Mouse (Mus musculus): ENCODE measurements at regions not wholly inside any gene's neighbourhood (a gene's known extent, or its start where the extent isn't known, plus 50 kb on each side); places are given as distances from the start of the nearest gene placed in this dataset.

DNA sequence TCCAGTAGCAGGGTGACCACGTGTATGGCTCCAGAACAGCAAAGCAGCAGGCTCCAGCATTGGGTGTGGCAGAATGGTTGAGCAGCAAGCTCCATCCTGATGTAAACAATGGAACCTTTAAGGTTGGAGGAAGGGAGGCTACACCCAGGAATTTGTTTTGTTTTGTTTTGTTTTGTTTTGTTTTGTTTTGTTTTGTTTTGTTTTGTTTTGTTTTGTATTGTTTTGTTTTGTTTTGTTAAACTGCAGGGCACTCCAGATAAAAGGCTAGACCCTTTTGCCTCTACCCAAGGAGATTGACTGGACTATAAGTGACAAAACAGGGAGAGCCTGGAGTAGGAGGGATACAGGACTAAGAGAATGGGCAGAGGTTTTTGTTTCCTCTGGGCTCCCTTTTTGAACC is 647.5 kb downstream of the Kcnj3 start:
- Histone ChIP-seq H3K27me3 (ENCODE audit: control insufficient read depth, insufficient read depth, low read length) (no peaks in the 10 kb centered on the region), H3K9me3 (replicated peaks; ENCODE audit: control insufficient read depth, low read length) (no peaks in the 10 kb centered on the region), H3K27ac (ENCODE audit: low read length) (no peak overlapping the region), H3K9ac (ENCODE audit: low read length) (no peak overlapping the region), H3K4me3 (replicated peaks; ENCODE audit: low read length) (no peak overlapping the region), H3K36me3 (ENCODE audit: control insufficient read depth, insufficient read depth, low read length) (no peaks in the 10 kb centered on the region), H3K4me2 (ENCODE audit: low read depth, low read length) (no peak overlapping the region), H3K4me1 (ENCODE audit: control insufficient read depth, insufficient read depth, low read length) (no peaks in the 10 kb centered on the region)
- no peak for ATAC-seq (ENCODE audit: insufficient read depth, low FRiP score)
- 40% methylated on average over 1 of the region's 1 CpGs for WGBS

DNA sequence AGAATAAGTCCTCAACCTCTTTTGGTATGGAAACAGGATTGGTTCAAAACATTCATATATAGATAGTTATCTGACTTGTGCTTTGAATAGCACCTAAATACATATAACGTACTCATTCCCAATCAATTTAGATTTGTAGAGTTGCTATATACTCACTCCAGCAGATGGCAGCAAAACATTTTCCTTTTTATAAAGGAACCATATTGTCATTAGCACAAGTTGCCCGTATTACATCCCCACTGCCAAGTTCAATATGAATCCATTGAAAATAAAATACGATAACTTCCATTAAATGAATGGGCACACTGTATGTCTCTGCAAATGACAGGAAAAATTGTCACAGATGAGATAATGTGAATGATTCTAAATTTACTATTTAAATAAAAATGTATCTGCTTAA is 673.8 kb downstream of the Kcnj3 start:
- Histone ChIP-seq H3K27ac (ENCODE audit: low read length) (no peak overlapping the region), H3K9me3 (replicated peaks; ENCODE audit: control insufficient read depth, low read length) (no peaks in the 10 kb centered on the region), H3K9ac (ENCODE audit: low read length) (no peak overlapping the region), H3K36me3 (ENCODE audit: control insufficient read depth, insufficient read depth, low read length) (no peaks in the 10 kb centered on the region), H3K4me1 (ENCODE audit: control insufficient read depth, insufficient read depth, low read length) (no peaks in the 10 kb centered on the region), H3K4me2 (ENCODE audit: low read depth, low read length) (no peak overlapping the region), H3K27me3 (ENCODE audit: control insufficient read depth, insufficient read depth, low read length) (no peaks in the 10 kb centered on the region), H3K4me3 (replicated peaks; ENCODE audit: low read length) (no peak overlapping the region)
- WGBS: 42% methylated on average over 3 of the region's 3 CpGs
- no peak for ATAC-seq (ENCODE audit: insufficient read depth, low FRiP score)

DNA sequence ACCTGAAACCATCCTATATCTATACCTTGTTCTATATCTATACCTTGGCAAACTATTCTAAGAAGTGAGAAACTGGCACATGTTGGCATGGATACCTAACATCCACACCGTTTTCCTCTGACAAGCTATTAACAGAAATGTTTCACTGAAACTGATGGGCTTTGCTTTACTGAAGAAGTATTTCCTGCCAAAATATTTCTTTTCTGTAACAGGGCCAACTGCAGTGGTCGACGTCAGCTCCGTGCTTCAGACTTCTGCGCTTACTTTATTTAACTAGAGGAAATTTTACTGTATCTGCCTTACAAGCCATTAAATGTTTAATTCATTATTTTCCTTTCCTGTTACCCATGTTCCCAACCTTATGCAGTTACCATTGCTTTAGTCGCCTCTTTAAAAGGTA is 674.2 kb downstream of the Kcnj3 start:
- 48% methylated on average over 6 of the region's 6 CpGs for WGBS

DNA sequence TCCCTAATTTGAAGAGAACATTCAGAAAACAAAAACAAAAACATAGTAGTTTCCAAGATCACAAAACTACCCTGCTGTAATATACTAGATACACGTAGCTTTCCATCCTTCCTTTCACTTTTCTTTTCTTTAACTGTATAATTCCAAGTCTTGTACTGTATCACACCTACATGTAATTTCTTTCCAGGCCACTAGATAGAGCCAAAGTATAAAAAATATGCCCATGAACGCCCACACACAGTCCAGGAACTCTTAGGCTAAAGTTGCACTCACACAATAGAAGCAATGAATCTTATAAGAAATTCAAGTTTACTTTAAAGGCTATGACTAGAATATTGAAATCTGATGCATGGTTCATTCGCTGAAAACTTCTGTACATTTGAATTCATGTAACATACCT is 678.7 kb downstream of the Kcnj3 start:
- Histone ChIP-seq H3K4me1 (ENCODE audit: control insufficient read depth, insufficient read depth, low read length) (no peaks in the 10 kb centered on the region), H3K27me3 (ENCODE audit: control insufficient read depth, insufficient read depth, low read length) (no peaks in the 10 kb centered on the region), H3K4me3 (replicated peaks; ENCODE audit: low read length) (no peak overlapping the region), H3K9me3 (replicated peaks; ENCODE audit: control insufficient read depth, low read length) (no peaks in the 10 kb centered on the region), H3K4me2 (ENCODE audit: low read depth, low read length) (no peak overlapping the region), H3K9ac (ENCODE audit: low read length) (no peak overlapping the region), H3K27ac (ENCODE audit: low read length) (no peak overlapping the region), H3K36me3 (ENCODE audit: control insufficient read depth, insufficient read depth, low read length) (no peaks in the 10 kb centered on the region)
- WGBS: 12% methylated on average over 3 of the region's 3 CpGs
- peak; percentile 56 for ATAC-seq (ENCODE audit: insufficient read depth, low FRiP score)

More for the DNA sequence above, 674.2 kb downstream of the Kcnj3 start:
- no peak overlapping the region for H3K9ac ChIP-seq (ENCODE audit: low read length)
- H3K27ac ChIP-seq (ENCODE audit: low read length): no peak overlapping the region
- no peak overlapping the region for H3K4me3 ChIP-seq (replicated peaks; ENCODE audit: low read length)
- H3K4me2 ChIP-seq (ENCODE audit: low read depth, low read length): no peak overlapping the region
- H3K27me3 ChIP-seq (ENCODE audit: control insufficient read depth, insufficient read depth, low read length): no peaks in the 10 kb centered on the region
- H3K36me3 ChIP-seq (ENCODE audit: control insufficient read depth, insufficient read depth, low read length): no peaks in the 10 kb centered on the region
- H3K9me3 ChIP-seq (replicated peaks; ENCODE audit: control insufficient read depth, low read length): no peaks in the 10 kb centered on the region
- H3K4me1 ChIP-seq (ENCODE audit: control insufficient read depth, insufficient read depth, low read length): no peaks in the 10 kb centered on the region
- ATAC-seq (ENCODE audit: insufficient read depth, low FRiP score): no peak

DNA sequence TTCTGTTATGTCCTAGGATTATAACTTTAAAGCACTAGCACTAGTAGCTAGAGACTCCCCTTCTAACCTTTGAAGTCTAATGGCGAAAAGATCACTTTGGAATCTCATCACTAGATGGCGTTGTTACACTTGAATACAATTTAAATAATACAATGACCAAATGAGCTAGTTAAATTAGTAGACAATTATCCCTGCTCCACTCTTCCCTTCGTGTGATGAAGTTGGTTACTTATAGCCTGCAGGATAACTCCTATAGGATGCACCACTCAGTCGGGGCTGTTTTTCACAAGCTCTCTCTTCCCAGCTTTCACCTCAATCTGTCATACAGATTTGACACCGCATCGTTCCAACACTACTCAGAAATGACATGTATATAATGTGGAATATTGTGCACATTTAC is 683.6 kb downstream of the Kcnj3 start:
- no peak overlapping the region for H3K9ac ChIP-seq (ENCODE audit: low read length)
- H3K4me1 ChIP-seq (ENCODE audit: control insufficient read depth, insufficient read depth, low read length): no peaks in the 10 kb centered on the region
- H3K4me3 ChIP-seq (replicated peaks; ENCODE audit: low read length): no peak overlapping the region
- no peak overlapping the region for H3K27ac ChIP-seq (ENCODE audit: low read length)
- no peak for ATAC-seq (ENCODE audit: insufficient read depth, low FRiP score)
- 25% methylated on average over 6 of the region's 6 CpGs for WGBS
- H3K9me3 ChIP-seq (replicated peaks; ENCODE audit: control insufficient read depth, low read length): no peaks in the 10 kb centered on the region
- no peak overlapping the region for H3K4me2 ChIP-seq (ENCODE audit: low read depth, low read length)
- H3K36me3 ChIP-seq (ENCODE audit: control insufficient read depth, insufficient read depth, low read length): no peaks in the 10 kb centered on the region
- H3K27me3 ChIP-seq (ENCODE audit: control insufficient read depth, insufficient read depth, low read length): no peaks in the 10 kb centered on the region

DNA sequence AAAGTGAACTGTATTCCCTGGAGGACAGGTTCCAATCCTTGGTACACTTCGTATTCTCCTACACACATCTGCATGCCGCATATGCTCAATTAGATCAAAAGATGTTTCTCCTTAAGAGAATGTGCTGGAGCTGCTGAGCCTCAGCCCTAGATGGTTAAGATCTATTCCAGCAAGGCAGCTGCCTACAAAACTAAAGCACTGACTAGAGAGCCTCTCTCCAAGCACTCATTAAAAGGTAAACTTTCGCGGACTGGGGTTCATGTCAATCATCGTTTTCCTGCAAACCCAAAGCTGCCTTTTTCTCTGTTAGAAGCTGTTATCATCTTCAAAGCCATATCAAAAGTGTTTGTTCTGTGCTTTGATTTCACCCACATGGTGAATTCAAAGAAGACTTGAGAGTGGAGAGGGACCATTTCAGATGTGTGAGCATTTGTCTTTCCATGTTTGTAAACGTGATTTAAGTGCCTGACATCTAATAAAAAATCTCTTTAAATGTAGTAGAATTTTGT is 711.4 kb downstream of the Kcnj3 start:
- no peak overlapping the region for H3K9ac ChIP-seq (ENCODE audit: low read length)
- no peak overlapping the region for H3K27ac ChIP-seq (ENCODE audit: low read length)
- H3K4me1 ChIP-seq (ENCODE audit: control insufficient read depth, insufficient read depth, low read length): no peaks in the 10 kb centered on the region
- WGBS: 55% methylated on average over 6 of the region's 6 CpGs
- no peak for ATAC-seq (ENCODE audit: insufficient read depth, low FRiP score)
- no peaks in the 10 kb centered on the region for H3K9me3 ChIP-seq (replicated peaks; ENCODE audit: control insufficient read depth, low read length)
- H3K4me3 ChIP-seq (replicated peaks; ENCODE audit: low read length): no peak overlapping the region
- no peak overlapping the region for H3K4me2 ChIP-seq (ENCODE audit: low read depth, low read length)
- no peaks in the 10 kb centered on the region for H3K36me3 ChIP-seq (ENCODE audit: control insufficient read depth, insufficient read depth, low read length)
- H3K27me3 ChIP-seq (ENCODE audit: control insufficient read depth, insufficient read depth, low read length): no peaks in the 10 kb centered on the region

DNA sequence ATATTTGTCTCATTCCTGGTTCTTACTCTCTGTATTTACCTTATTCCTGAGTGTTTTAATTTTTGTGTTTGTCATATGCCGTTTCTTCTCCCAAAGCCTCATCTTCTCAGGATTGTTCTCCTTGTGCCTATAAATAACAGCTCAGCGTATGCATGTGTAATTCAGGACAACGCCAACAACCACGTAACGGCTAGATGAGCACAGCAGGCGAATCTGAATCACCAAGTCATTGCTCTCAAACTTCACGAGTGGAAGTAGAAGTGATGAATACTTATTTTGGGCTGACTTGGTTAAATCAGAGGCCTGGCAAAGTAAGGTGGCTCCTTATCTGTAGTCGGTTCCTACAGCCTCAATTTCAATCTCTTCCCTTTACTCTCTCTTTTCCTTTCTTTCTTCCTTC is 760.7 kb downstream of the Kcnj3 start:
- no peaks in the 10 kb centered on the region for H3K36me3 ChIP-seq (ENCODE audit: control insufficient read depth, insufficient read depth, low read length)
- no peak overlapping the region for H3K4me3 ChIP-seq (replicated peaks; ENCODE audit: low read length)
- no peak for ATAC-seq (ENCODE audit: insufficient read depth, low FRiP score)
- H3K4me2 ChIP-seq (ENCODE audit: low read depth, low read length): no peak overlapping the region
- no peak overlapping the region for H3K27ac ChIP-seq (ENCODE audit: low read length)
- WGBS: 74% methylated on average over 8 of the region's 8 CpGs
- no peaks in the 10 kb centered on the region for H3K27me3 ChIP-seq (ENCODE audit: control insufficient read depth, insufficient read depth, low read length)
- no peaks in the 10 kb centered on the region for H3K9me3 ChIP-seq (replicated peaks; ENCODE audit: control insufficient read depth, low read length)
- H3K9ac ChIP-seq (ENCODE audit: low read length): no peak overlapping the region
- H3K4me1 ChIP-seq (ENCODE audit: control insufficient read depth, insufficient read depth, low read length): no peaks in the 10 kb centered on the region

DNA sequence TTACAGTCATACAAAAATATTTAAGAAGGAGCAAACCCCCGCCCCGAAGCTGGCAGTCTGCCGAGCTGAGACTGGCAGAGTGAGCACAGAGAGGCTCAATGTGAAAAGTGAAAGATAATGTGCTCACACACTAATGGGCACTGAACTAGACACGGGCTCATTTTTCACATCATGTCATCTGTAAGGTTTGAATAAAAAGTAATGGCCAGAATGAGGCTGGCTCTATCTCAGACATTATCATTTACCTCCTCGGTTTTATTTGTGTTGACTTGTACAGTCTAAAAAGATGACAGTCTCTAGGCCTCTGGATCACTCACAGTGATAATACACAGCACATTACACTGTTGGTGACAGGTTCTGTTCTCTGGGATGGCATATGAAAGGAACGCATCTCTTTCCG is 791.7 kb downstream of the Kcnj3 start:
- no peak overlapping the region for H3K9ac ChIP-seq (ENCODE audit: low read length)
- WGBS: 69% methylated on average over 7 of the region's 7 CpGs
- H3K9me3 ChIP-seq (replicated peaks; ENCODE audit: control insufficient read depth, low read length): no peaks in the 10 kb centered on the region
- H3K4me2 ChIP-seq (ENCODE audit: low read depth, low read length): no peak overlapping the region
- H3K4me1 ChIP-seq (ENCODE audit: control insufficient read depth, insufficient read depth, low read length): no peaks in the 10 kb centered on the region
- H3K4me3 ChIP-seq (replicated peaks; ENCODE audit: low read length): no peak overlapping the region
- no peak for ATAC-seq (ENCODE audit: insufficient read depth, low FRiP score)
- no peak overlapping the region for H3K27ac ChIP-seq (ENCODE audit: low read length)
- no peaks in the 10 kb centered on the region for H3K36me3 ChIP-seq (ENCODE audit: control insufficient read depth, insufficient read depth, low read length)
- H3K27me3 ChIP-seq (ENCODE audit: control insufficient read depth, insufficient read depth, low read length): no peaks in the 10 kb centered on the region

DNA sequence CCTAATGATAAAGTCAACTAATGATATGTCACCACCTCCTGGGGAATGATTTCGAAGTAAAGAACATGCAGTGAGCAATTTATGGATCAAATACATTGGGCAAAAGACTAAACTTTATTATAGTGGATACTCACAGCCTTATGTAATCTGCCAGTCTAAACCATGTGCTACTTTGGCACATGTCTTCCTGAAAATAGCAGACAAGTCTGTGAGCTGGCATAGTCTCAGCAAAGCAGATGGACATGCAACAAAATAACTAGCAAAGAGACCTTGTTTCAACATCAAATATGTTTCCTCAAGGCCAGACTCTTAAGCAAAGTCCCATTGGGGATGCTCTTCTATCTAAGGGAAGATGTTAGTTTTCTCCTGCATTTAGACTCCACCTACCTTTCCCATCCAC is 797.3 kb downstream of the Kcnj3 start:
- no peaks in the 10 kb centered on the region for H3K9me3 ChIP-seq (replicated peaks; ENCODE audit: control insufficient read depth, low read length)
- H3K9ac ChIP-seq (ENCODE audit: low read length): no peak overlapping the region
- no peaks in the 10 kb centered on the region for H3K36me3 ChIP-seq (ENCODE audit: control insufficient read depth, insufficient read depth, low read length)
- H3K4me3 ChIP-seq (replicated peaks; ENCODE audit: low read length): no peak overlapping the region
- H3K27me3 ChIP-seq (ENCODE audit: control insufficient read depth, insufficient read depth, low read length): no peaks in the 10 kb centered on the region
- no peaks in the 10 kb centered on the region for H3K4me1 ChIP-seq (ENCODE audit: control insufficient read depth, insufficient read depth, low read length)
- no peak overlapping the region for H3K4me2 ChIP-seq (ENCODE audit: low read depth, low read length)
- H3K27ac ChIP-seq (ENCODE audit: low read length): no peak overlapping the region
- no peak for ATAC-seq (ENCODE audit: insufficient read depth, low FRiP score)
- WGBS: 65% methylated on average over 1 of the region's 1 CpGs
